Comparison of ENCODE assay signal across 20 mouse cellular contexts in genomic region chr11:75142749-75143148, GRCm38 (mm10). TPM values are rescaled to one million over a fixed set of nuclear protein-coding genes. Genes with fewer than 3 reads are reported as not detected.
DNase-seq lines count a peak whose midpoint lies in the region; ATAC-seq and TF ChIP-seq lines count a peak whose summit lies in the region.
"Had no signal": no experiment of that assay in that cellular context is flagged by ENCODE, and none has a peak within 500 bp of the region (broad histone marks: within the 10 kb centered on the region; RNA-seq: fewer than 3 reads in every experiment).

No protein-coding gene starts in this region.

- no peak overlapping the region for H3K4me3 ChIP-seq in kidney, embryonic 15.5 days (replicated peaks)
- H3K4me3 ChIP-seq in embryonic facial prominence, embryonic 10.5 days, result no peak overlapping the region
- no peak overlapping the region for H3K4me3 ChIP-seq in embryonic fibroblast, embryonic 13.5 days (ENCODE audit: insufficient read depth, low read length)
- H3K4me3 ChIP-seq in stomach, embryonic 14.5 days (ENCODE audit: low read depth, low read length), result no peak overlapping the region
- H3K4me3 ChIP-seq: erythroblast, embryonic 14.5 days; forebrain, embryonic 15.5 days; midbrain, embryonic 15.5 days had no signal

- peaks cover 70% of the 10 kb centered on the region for H3K4me1 ChIP-seq in kidney, embryonic 15.5 days
- peaks cover 66% of the 10 kb centered on the region for H3K4me1 ChIP-seq in embryonic facial prominence, embryonic 10.5 days
- H3K4me1 ChIP-seq in embryonic fibroblast, embryonic 13.5 days (ENCODE audit: control insufficient read depth, insufficient read depth, low read length), result peaks cover 31% of the 10 kb centered on the region
- H3K4me1 ChIP-seq in stomach, embryonic 14.5 days (ENCODE audit: control insufficient read depth, insufficient read depth, low read length), result peaks cover 66% of the 10 kb centered on the region

- no peak for ATAC-seq in kidney, embryonic 15.5 days (replicated peaks; ENCODE audit: low FRiP score)
- ATAC-seq in stomach, embryonic 14.5 days (ENCODE audit: insufficient number of reproducible peaks, insufficient read depth, low FRiP score, low read depth), result 0 out of 2 replicates have a peak, but pooled peaks have one; percentile 23
- ATAC-seq: forebrain, embryonic 15.5 days; hindbrain, postnatal 0 days; liver, postnatal 0 days; midbrain, embryonic 15.5 days had no signal

- H3K9me3 ChIP-seq in kidney, embryonic 15.5 days (replicated peaks), result no peaks in the 10 kb centered on the region
- H3K9me3 ChIP-seq in embryonic facial prominence, embryonic 10.5 days, result no peaks in the 10 kb centered on the region
- no peaks in the 10 kb centered on the region for H3K9me3 ChIP-seq in stomach, embryonic 14.5 days (ENCODE audit: control insufficient read depth, low read depth, low read length)
- H3K9me3 ChIP-seq: forebrain, embryonic 15.5 days; midbrain, embryonic 15.5 days had no signal

- DNase-seq in kidney, adult 11 months, result no peak
- no peak for DNase-seq in embryonic facial prominence, embryonic 10.5 days (ENCODE audit: low spot score)
- no peak for DNase-seq in spleen, postnatal 10 days (ENCODE audit: low spot score in 2 of 2)
- no peak for DNase-seq in cerebellum, adult 11-12 months
- DNase-seq: B cell, adult 2 months; cerebellum, adult 9-10 months; heart, postnatal 4 days; kidney, postnatal 14 days; layer of hippocampus, adult 9-11 months; liver; liver, postnatal 0 days; right cerebral cortex, adult 18-20 months; spleen, adult 18-20 months had no signal

- H3K4me2 ChIP-seq in kidney, embryonic 15.5 days, result no peak overlapping the region
- H3K4me2 ChIP-seq in stomach, embryonic 14.5 days (replicated peaks; ENCODE audit: low read depth, low read length), result no peak overlapping the region
- H3K4me2 ChIP-seq: forebrain, embryonic 15.5 days; midbrain, embryonic 15.5 days had no signal

- TF ChIP-seq POLR2A in embryonic fibroblast, embryonic 13.5 days (IDR thresholded peaks at IDR 0.05; ENCODE audit: low read depth, low read length), result no peak

- H3K36me3 ChIP-seq in kidney, embryonic 15.5 days, result peaks cover 31% of the 10 kb centered on the region
- peaks cover 50% of the 10 kb centered on the region for H3K36me3 ChIP-seq in embryonic facial prominence, embryonic 10.5 days (replicated peaks)
- peaks cover 13% of the 10 kb centered on the region for H3K36me3 ChIP-seq in stomach, embryonic 14.5 days (ENCODE audit: control insufficient read depth, insufficient read depth, low read length)

- no peak overlapping the region for H3K9ac ChIP-seq in kidney, embryonic 15.5 days
- H3K9ac ChIP-seq in stomach, embryonic 14.5 days (replicated peaks; ENCODE audit: low read depth, low read length), result no peak overlapping the region
- H3K9ac ChIP-seq: forebrain, embryonic 15.5 days; liver, postnatal 0 days; midbrain, embryonic 15.5 days had no signal

- no peaks in the 10 kb centered on the region for H3K27me3 ChIP-seq in kidney, embryonic 15.5 days
- H3K27me3 ChIP-seq in embryonic facial prominence, embryonic 10.5 days (replicated peaks; ENCODE audit: low read depth, poor library complexity, severe bottlenecking), result no peaks in the 10 kb centered on the region
- no peaks in the 10 kb centered on the region for H3K27me3 ChIP-seq in stomach, embryonic 14.5 days (ENCODE audit: control insufficient read depth, insufficient read depth, low read length)
- H3K27me3 ChIP-seq: forebrain, embryonic 15.5 days; midbrain, embryonic 15.5 days had no signal

- H3K27ac ChIP-seq in kidney, embryonic 15.5 days, result peak overlapping the region; percentile 92
- peak overlapping the region; percentile 77 for H3K27ac ChIP-seq in embryonic facial prominence, embryonic 10.5 days (replicated peaks)
- H3K27ac ChIP-seq in embryonic fibroblast, embryonic 13.5 days (ENCODE audit: insufficient read depth, low read length), result peak overlapping the region; percentile 86; the same call in 1 of the 2 replicates
- H3K27ac ChIP-seq in stomach, embryonic 14.5 days (ENCODE audit: low read length), result peak overlapping the region; percentile 91; the same call in 1 of the 2 replicates
- H3K27ac ChIP-seq: forebrain, embryonic 15.5 days; hindbrain, postnatal 0 days; midbrain, embryonic 15.5 days had no signal

- WGBS in kidney, embryonic 15.5 days, result 86% methylated on average over 4 of the region's 4 CpGs
- whole genome bisulfite sequencing in embryonic facial prominence, embryonic 10.5 days, result 82% methylated on average over 4 of the region's 4 CpGs
- WGBS in stomach, embryonic 14.5 days, result 56% methylated on average over 4 of the region's 4 CpGs

- no peak for TF ChIP-seq CTCF in embryonic fibroblast, embryonic 13.5 days (IDR thresholded peaks at IDR 0.05; ENCODE audit: borderline replicate concordance, insufficient read depth, low read length)

RNA-seq across cellular contexts. Expression of gene Hic1, which starts 26.6 kb away (rescaled TPM):
- polyA plus RNA-seq in kidney, embryonic 15.5 days (2015; fragmentation: Nextera tagmentation; extraction: Ambion mirVana), result 24.3 and 25.9 TPM in 2 replicates
- 0.23 and 1.3 TPM in 2 replicates for polyA plus RNA-seq in embryonic facial prominence, embryonic 10.5 days (2016; fragmentation: Nextera tagmentation; extraction: Ambion mirVana)
- polyA plus RNA-seq in embryonic fibroblast, embryonic 13.5 days (2011; ENCODE audit: insufficient read length, low read depth, missing spikeins), result 20.7 and 29.3 TPM in 2 replicates
- 13.8 and 16.9 TPM in 2 replicates for polyA plus RNA-seq in stomach, embryonic 14.5 days (2014; fragmentation: Nextera tagmentation; extraction: Ambion mirVana)

RNA-seq across cellular contexts. Expression of gene Ovca2, which starts 35.9 kb away (rescaled TPM):
- polyA plus RNA-seq in kidney, embryonic 15.5 days (2015; fragmentation: Nextera tagmentation; extraction: Ambion mirVana), result 25.3 and 27.0 TPM in 2 replicates
- polyA plus RNA-seq in embryonic facial prominence, embryonic 10.5 days (2016; fragmentation: Nextera tagmentation; extraction: Ambion mirVana), result 35.4 and 36.7 TPM in 2 replicates
- 20.4 and 28.9 TPM in 2 replicates for polyA plus RNA-seq in embryonic fibroblast, embryonic 13.5 days (2011; ENCODE audit: insufficient read length, low read depth, missing spikeins)
- polyA plus RNA-seq in stomach, embryonic 14.5 days (2014; fragmentation: Nextera tagmentation; extraction: Ambion mirVana), result 26.7 and 29.1 TPM in 2 replicates

RNA-seq across cellular contexts. Expression of gene Dph1, which starts 48.3 kb away (rescaled TPM):
- polyA plus RNA-seq in kidney, embryonic 15.5 days (2015; fragmentation: Nextera tagmentation; extraction: Ambion mirVana), result 24.6 and 26.3 TPM in 2 replicates
- polyA plus RNA-seq in embryonic facial prominence, embryonic 10.5 days (2016; fragmentation: Nextera tagmentation; extraction: Ambion mirVana), result 24.9 and 29.2 TPM in 2 replicates
- polyA plus RNA-seq in embryonic fibroblast, embryonic 13.5 days (2011; ENCODE audit: insufficient read length, low read depth, missing spikeins), result 15.7 and 18.7 TPM in 2 replicates
- polyA plus RNA-seq in stomach, embryonic 14.5 days (2014; fragmentation: Nextera tagmentation; extraction: Ambion mirVana), result 20.1 and 20.5 TPM in 2 replicates

RNA-seq across cellular contexts. Expression of gene Rtn4rl1, which starts 50.8 kb away (rescaled TPM):
- polyA plus RNA-seq in kidney, embryonic 15.5 days (2015; fragmentation: Nextera tagmentation; extraction: Ambion mirVana), result 3.4 and 3.6 TPM in 2 replicates
- 1.5 and 2.1 TPM in 2 replicates for polyA plus RNA-seq in embryonic facial prominence, embryonic 10.5 days (2016; fragmentation: Nextera tagmentation; extraction: Ambion mirVana)
- 2.1 and 2.7 TPM in 2 replicates for polyA plus RNA-seq in embryonic fibroblast, embryonic 13.5 days (2011; ENCODE audit: insufficient read length, low read depth, missing spikeins)
- polyA plus RNA-seq in stomach, embryonic 14.5 days (2014; fragmentation: Nextera tagmentation; extraction: Ambion mirVana), result 0.88 and 1.7 TPM in 2 replicates
- polyA plus RNA-seq: erythroblast, embryonic 14.5 days had no signal
